Mouse (Mus musculus) thymus, postnatal 25 days (tissue): ENCODE data around the gene Srr.

ENCODE experiments used
- DNase-seq: peaks from one replicate; pipeline ENCODE4 v3.0.0; 2022

Srr gene

DNA sequence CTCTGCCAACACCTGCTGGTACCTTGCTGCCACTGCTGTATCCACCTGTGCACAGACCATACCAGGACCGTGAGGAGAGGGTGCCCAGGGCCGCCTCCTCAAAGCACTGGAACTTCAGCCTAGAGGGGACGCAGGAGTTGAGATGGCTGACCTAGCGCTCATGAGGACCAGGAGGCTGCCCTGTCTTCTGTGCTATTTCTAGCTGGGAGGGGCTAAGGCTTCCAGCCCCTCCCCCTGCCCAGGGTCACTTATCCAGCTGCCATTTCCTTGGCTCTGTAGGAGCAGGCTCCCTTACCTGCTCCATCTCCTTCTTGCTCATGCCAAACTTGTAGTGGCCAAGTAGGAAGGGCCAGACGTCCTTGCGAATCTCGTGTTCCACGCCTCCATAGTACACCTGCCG lies 68.0 kb downstream of the Srr start:
- no peak for DNase-seq
